Mouse (Mus musculus) retina, adult 2 months (tissue): ENCODE results near the gene Vps13c.

ENCODE experiments used
- DNase-seq: peaks from one replicate; pipeline ENCODE4 v3.0.0-alpha.2; 2012; ENCODE audit warnings: low read depth, low spot score

The Vps13c gene

GRCm38 (mm10) chr9:68022311-68023043 is 182.3 kb downstream of the Vps13c start:
- no peak for DNase-seq

GRCm38 (mm10) chr9:68028631-68029030 is 188.4 kb downstream of the Vps13c start:
- DNase-seq: no peak

GRCm38 (mm10) chr9:68033771-68034170 is 193.6 kb downstream of the Vps13c start:
- DNase-seq: no peak
